Mouse (Mus musculus): ENCODE measurements around the gene Fancc. TPM values are rescaled to one million over a fixed set of nuclear protein-coding genes. Genes with fewer than 3 reads are reported as not detected.

Fancc gene
- polyA plus RNA-seq, 1 experiment from 2014 or later, result 21.8 TPM

GRCm38 (mm10) chr13:63278796-63279475, 218.1 kb downstream of the Fancc start:
- Histone ChIP-seq H3K4me1 (peaks cover 71% of the 10 kb centered on the region), H3K4me2 (peak overlapping the region; percentile 44), H3K27me3 (no peaks in the 10 kb centered on the region), H3K36me3 (peaks cover 23% of the 10 kb centered on the region), H3K27ac (peak overlapping the region; percentile 84), H3K9ac (peak overlapping the region; percentile 14; the same call in 1 of the 2 replicates), H3K9me3 (no peaks in the 10 kb centered on the region), H3K4me3 (peak overlapping the region; percentile 49)
- 9% methylated on average over 10 of the region's 10 CpGs for WGBS
- peak; percentile 54; the same call in 1 of the 2 replicates for ATAC-seq (ENCODE audit: insufficient number of reproducible peaks, low FRiP score, low TSS enrichment, low read depth)

GRCm38 (mm10) chr13:63278141-63278631, 218.9 kb downstream of the Fancc start:
- ATAC-seq (ENCODE audit: insufficient number of reproducible peaks, low FRiP score, low TSS enrichment, low read depth), result no peak
- no peaks in the 10 kb centered on the region for H3K9me3 ChIP-seq
- H3K9ac ChIP-seq, result peak overlapping the region; percentile 14; the same call in 1 of the 2 replicates
- H3K36me3 ChIP-seq, result peaks cover 16% of the 10 kb centered on the region
- peak overlapping the region; percentile 44 for H3K4me2 ChIP-seq
- peak overlapping the region; percentile 84 for H3K27ac ChIP-seq
- H3K4me3 ChIP-seq, result peak overlapping the region; percentile 49
- WGBS, result 19% methylated on average over 5 of the region's 5 CpGs
- H3K27me3 ChIP-seq, result no peaks in the 10 kb centered on the region
- peaks cover 66% of the 10 kb centered on the region for H3K4me1 ChIP-seq

- Histone ChIP-seq H3K27me3 (no peaks in the 10 kb centered on the region), H3K4me1 (peaks cover 69% of the 10 kb centered on the region), H3K27ac (peak overlapping the region; percentile 84), H3K36me3 (peaks cover 9% of the 10 kb centered on the region; the same call in 1 of the 2 replicates), H3K4me2 (peak overlapping the region; percentile 44), H3K9ac (no peak overlapping the region), H3K4me3 (peak overlapping the region; percentile 49), H3K9me3 (no peaks in the 10 kb centered on the region)
- WGBS, result 29% methylated on average over 5 of the region's 5 CpGs
- no peak for ATAC-seq (ENCODE audit: insufficient number of reproducible peaks, low FRiP score, low TSS enrichment, low read depth)
Observed at GRCm38 (mm10) chr13:63277316-63277715, 219.8 kb downstream of the Fancc start.

GRCm38 (mm10) chr13:63276389-63276788, 220.7 kb downstream of the Fancc start:
- peak overlapping the region; percentile 84 for H3K27ac ChIP-seq
- H3K4me3 ChIP-seq, result peak overlapping the region; percentile 49
- no peak for ATAC-seq (ENCODE audit: insufficient number of reproducible peaks, low FRiP score, low TSS enrichment, low read depth)
- no peak overlapping the region for H3K9ac ChIP-seq
- H3K9me3 ChIP-seq, result no peaks in the 10 kb centered on the region
- no peaks in the 10 kb centered on the region for H3K27me3 ChIP-seq
- H3K4me2 ChIP-seq, result peak overlapping the region; percentile 31
- no peaks in the 10 kb centered on the region for H3K36me3 ChIP-seq
- peaks cover 65% of the 10 kb centered on the region for H3K4me1 ChIP-seq
- WGBS, result 73% methylated on average over 4 of the region's 4 CpGs

GRCm38 (mm10) chr13:63274488-63275166, 222.5 kb downstream of the Fancc start:
- Histone ChIP-seq H3K9ac (0 out of 2 replicates have a peak overlapping the region, but pooled peaks have one; percentile 37), H3K27ac (peak overlapping the region; percentile 82)

GRCm38 (mm10) chr13:63273859-63274258, 223.2 kb downstream of the Fancc start:
- H3K9ac ChIP-seq, result peak overlapping the region; percentile 35
- H3K27ac ChIP-seq, result peak overlapping the region; percentile 82
- H3K9me3 ChIP-seq, result no peaks in the 10 kb centered on the region
- WGBS, result 35% methylated on average over 2 of the region's 2 CpGs
- peaks cover 59% of the 10 kb centered on the region for H3K4me1 ChIP-seq
- peaks cover 2% of the 10 kb centered on the region; the same call in 1 of the 2 replicates for H3K36me3 ChIP-seq
- ATAC-seq (ENCODE audit: insufficient number of reproducible peaks, low FRiP score, low TSS enrichment, low read depth), result no peak
- peak overlapping the region; percentile 45 for H3K4me2 ChIP-seq
- no peaks in the 10 kb centered on the region for H3K27me3 ChIP-seq
- H3K4me3 ChIP-seq, result peak overlapping the region; percentile 49

More at GRCm38 (mm10) chr13:63274488-63275166, 222.5 kb downstream of the Fancc start:
- ATAC-seq (ENCODE audit: insufficient number of reproducible peaks, low FRiP score, low TSS enrichment, low read depth), result no peak
- peak overlapping the region; percentile 49 for H3K4me3 ChIP-seq
- peaks cover 1% of the 10 kb centered on the region; the same call in 1 of the 2 replicates for H3K36me3 ChIP-seq
- peak overlapping the region; percentile 45 for H3K4me2 ChIP-seq
- H3K4me1 ChIP-seq, result peaks cover 61% of the 10 kb centered on the region
- H3K9me3 ChIP-seq, result no peaks in the 10 kb centered on the region
- WGBS, result 34% methylated on average over 10 of the region's 10 CpGs
- no peaks in the 10 kb centered on the region for H3K27me3 ChIP-seq

GRCm38 (mm10) chr13:63272602-63273229, 224.4 kb downstream of the Fancc start:
- Histone ChIP-seq H3K9ac (peak overlapping the region; percentile 48), H3K36me3 (peaks cover 2% of the 10 kb centered on the region; the same call in 1 of the 2 replicates), H3K27ac (peak overlapping the region; percentile 90), H3K4me1 (peaks cover 55% of the 10 kb centered on the region), H3K4me2 (peak overlapping the region; percentile 53), H3K4me3 (peak overlapping the region; percentile 49), H3K9me3 (no peaks in the 10 kb centered on the region), H3K27me3 (no peaks in the 10 kb centered on the region)
- peak; percentile 86 for ATAC-seq (ENCODE audit: insufficient number of reproducible peaks, low FRiP score, low TSS enrichment, low read depth)
- 4% methylated on average over 27 of the region's 27 CpGs for WGBS

- 16% methylated on average over 16 of the region's 16 CpGs for WGBS
- peak overlapping the region; percentile 53 for H3K4me2 ChIP-seq
- no peak for ATAC-seq (ENCODE audit: insufficient number of reproducible peaks, low FRiP score, low TSS enrichment, low read depth)
- H3K9ac ChIP-seq, result peak overlapping the region; percentile 48
- H3K36me3 ChIP-seq, result peaks cover 2% of the 10 kb centered on the region; the same call in 1 of the 2 replicates
- H3K4me3 ChIP-seq, result peak overlapping the region; percentile 49
- H3K27ac ChIP-seq, result peak overlapping the region; percentile 90
- no peaks in the 10 kb centered on the region for H3K9me3 ChIP-seq
- no peaks in the 10 kb centered on the region for H3K27me3 ChIP-seq
- H3K4me1 ChIP-seq, result peaks cover 56% of the 10 kb centered on the region
Observed at GRCm38 (mm10) chr13:63272017-63272601, 225.0 kb downstream of the Fancc start.

- Histone ChIP-seq H3K27me3 (no peaks in the 10 kb centered on the region), H3K9me3 (no peaks in the 10 kb centered on the region), H3K36me3 (peaks cover 10% of the 10 kb centered on the region; the same call in 1 of the 2 replicates), H3K4me3 (no peak overlapping the region), H3K4me2 (peak overlapping the region; percentile 23), H3K4me1 (peaks cover 65% of the 10 kb centered on the region), H3K27ac (peak overlapping the region; percentile 71), H3K9ac (no peak overlapping the region)
- WGBS, result 29% methylated on average over 5 of the region's 5 CpGs
- no peak for ATAC-seq (ENCODE audit: insufficient number of reproducible peaks, low FRiP score, low TSS enrichment, low read depth)
Observed at GRCm38 (mm10) chr13:63270191-63270590, 226.9 kb downstream of the Fancc start.

- H3K9me3 ChIP-seq, result no peaks in the 10 kb centered on the region
- peaks cover 13% of the 10 kb centered on the region; the same call in 1 of the 2 replicates for H3K36me3 ChIP-seq
- H3K4me1 ChIP-seq, result peaks cover 62% of the 10 kb centered on the region
- 35% methylated on average over 1 of the region's 1 CpGs for WGBS
- H3K9ac ChIP-seq, result no peak overlapping the region
- ATAC-seq (ENCODE audit: insufficient number of reproducible peaks, low FRiP score, low TSS enrichment, low read depth), result no peak
- peak overlapping the region; percentile 67 for H3K27ac ChIP-seq
- no peaks in the 10 kb centered on the region for H3K27me3 ChIP-seq
- no peak overlapping the region for H3K4me2 ChIP-seq
- H3K4me3 ChIP-seq, result no peak overlapping the region
Observed at GRCm38 (mm10) chr13:63268776-63269175, 228.3 kb downstream of the Fancc start.

- 33% methylated on average over 4 of the region's 4 CpGs for WGBS
- peaks cover 64% of the 10 kb centered on the region for H3K4me1 ChIP-seq
Observed at GRCm38 (mm10) chr13:63268371-63268770, 228.7 kb downstream of the Fancc start.

More at GRCm38 (mm10) chr13:63268371-63268770, 228.7 kb downstream of the Fancc start:
- H3K36me3 ChIP-seq, result peaks cover 16% of the 10 kb centered on the region; the same call in 1 of the 2 replicates
- ATAC-seq (ENCODE audit: insufficient number of reproducible peaks, low FRiP score, low TSS enrichment, low read depth), result no peak
- H3K27me3 ChIP-seq, result no peaks in the 10 kb centered on the region
- H3K27ac ChIP-seq, result peak overlapping the region; percentile 67
- H3K4me2 ChIP-seq, result no peak overlapping the region
- H3K9me3 ChIP-seq, result no peaks in the 10 kb centered on the region
- no peak overlapping the region for H3K4me3 ChIP-seq
- H3K9ac ChIP-seq, result no peak overlapping the region
